Mouse (Mus musculus) right cerebral cortex, postnatal 25 days (tissue): ENCODE data around the gene Ddhd1.
A peak's percentile ranks its signal among the peaks of the same experiment; 100 is the strongest.

ENCODE experiments used
- DNase-seq: peaks from one replicate; pipeline ENCODE4 v3.0.0; 2022

Gene Ddhd1

DNA sequence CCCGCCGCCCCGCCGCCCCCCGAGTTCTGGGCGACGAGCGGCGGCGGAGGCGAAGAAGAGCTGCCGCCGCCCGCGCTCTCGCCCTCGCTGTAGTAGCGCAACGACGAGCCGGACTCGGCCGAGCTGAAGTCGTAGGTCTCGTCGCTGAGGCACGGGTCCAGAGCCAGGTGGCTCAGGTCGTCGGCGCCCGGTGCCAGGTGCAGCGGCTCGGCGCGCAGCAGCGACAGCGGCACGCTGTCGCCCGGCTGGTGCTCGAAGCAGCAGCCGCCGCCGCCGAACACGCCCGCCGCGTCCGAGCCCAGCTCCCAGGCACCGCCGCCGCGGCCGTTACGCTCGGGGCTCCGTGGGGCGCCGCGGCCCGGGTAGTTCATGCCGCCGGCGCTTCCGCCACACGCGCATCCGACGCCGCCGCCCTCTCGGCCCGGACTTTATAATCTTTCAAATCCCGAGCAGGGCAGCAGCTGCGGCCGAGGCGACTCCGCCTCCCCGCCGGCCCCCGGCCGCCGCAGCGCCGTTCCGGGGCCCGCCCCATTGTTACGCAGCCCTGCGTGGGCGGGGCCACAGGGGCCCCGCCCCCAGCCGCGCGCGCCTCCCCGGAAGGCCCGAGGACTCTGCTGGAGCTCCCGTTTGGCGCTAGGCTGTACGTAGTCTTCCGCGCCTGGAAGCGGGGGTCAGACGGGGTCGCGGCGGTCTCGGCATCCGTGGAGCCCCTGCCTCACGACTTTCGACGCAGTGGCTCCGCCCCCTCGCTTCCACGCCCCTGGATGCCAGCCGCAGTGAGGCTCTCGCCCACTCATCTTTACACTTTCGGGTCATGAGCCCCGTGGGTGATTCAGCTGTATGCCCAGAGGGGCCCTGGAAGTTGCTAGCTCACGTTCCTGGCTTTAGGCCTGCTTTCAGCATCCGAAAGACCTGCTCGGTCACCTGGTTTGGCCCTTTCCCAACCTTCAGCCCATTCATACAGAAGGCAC is at the start of gene Ddhd1:
Gene Ddhd1, minus strand, starts transcription at position 503 of the 971 bp plus-strand sequence.
- peak; percentile 89 for DNase-seq

DNA sequence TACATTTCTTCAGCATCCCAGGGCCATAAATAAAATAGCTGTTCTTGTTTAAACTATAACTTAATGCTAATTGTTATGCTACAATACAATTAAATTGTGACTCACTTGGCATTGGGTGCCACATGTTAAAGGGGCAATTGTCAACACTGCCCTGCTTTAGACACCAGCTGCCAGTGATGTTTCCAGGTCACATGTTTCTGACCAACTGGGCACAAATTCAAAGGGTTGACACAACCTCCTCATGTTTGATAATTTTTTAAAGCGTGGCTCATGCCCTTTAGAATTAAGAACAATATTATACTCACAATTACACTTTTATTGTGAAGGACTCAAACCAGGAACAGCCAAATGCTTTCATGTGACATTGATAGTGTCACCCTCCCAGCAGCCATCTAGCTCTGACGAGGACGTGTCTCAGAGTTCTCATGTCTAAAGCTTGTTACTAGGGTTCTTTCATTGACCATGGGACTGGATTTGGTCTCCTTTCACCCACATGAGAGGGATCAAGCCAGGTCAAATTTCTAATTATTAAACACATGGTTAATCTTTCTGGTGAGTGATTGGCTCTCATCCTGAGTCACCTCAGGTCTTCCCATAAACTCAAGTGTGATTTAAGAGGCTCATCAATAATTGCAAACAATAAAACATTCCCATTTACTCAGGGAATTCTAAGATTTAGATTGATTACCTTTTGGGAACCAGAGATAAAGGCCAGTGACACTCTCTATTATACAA is 49.4 kb upstream of the Ddhd1 start:
- DNase-seq: no peak

DNA sequence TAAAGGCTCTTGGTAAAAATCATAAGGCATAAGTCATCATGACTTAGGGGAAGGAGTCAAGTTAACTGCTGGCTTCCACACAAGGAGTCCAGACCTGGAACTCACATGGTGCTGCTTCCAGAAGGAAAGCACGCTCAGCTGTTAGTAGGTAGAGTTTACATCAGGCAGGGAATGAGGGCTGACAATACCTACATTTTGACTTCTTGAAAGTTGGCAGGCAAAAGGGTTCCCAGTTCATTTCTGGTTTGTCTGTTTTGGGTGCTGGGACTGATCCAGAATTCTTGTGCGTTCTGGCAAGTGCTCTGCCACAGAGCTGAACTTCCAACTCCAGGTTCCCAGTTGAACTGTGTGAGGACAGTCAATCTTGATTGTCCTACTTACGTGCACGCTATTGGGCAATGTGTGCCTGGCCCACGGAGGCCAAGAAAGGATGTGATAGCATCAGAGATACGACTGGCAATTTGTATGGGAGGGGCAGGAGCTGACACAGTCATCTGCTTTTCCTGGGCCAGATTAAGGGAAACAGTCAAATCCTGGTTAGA is 42.2 kb upstream of the Ddhd1 start:
- DNase-seq: no peak

DNA sequence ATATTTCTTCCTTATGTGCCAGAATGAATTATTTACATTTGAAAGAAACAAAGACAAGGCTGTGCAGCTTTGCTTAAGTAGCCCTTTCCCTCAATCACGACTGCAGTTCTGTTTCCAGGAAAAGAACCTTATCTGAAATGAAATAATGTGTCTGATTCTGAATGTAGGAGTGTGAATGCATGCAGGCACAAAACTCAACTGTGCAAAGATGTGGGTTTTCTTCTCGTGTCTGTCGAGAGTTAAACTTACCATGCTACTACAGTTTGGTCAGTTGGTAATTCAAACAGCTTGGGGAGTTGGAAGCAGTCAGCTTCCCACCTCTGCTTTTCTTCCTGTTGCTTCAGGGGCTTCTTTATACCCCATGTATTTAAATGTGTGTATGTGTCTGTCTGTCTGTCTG is 40.9 kb upstream of the Ddhd1 start:
- DNase-seq: no peak

DNA sequence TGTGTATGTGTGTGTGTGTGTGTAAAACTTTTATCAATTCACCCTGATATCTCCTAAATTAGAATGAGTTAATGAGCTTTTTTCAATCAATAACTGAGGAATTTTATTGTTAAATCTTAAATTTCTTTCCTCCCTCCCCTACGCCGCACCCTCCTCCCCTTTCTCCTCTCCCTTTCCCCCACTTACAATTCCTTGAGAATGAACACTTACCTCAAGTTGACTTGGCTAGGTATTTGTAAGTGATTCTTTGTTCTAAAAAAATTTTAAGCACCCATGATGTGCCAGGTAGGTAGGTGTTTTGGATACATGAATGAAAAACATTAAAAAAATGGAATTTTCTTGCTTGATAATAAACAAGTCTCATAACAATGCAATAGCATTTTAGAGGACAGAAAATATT is 38.2 kb upstream of the Ddhd1 start:
- DNase-seq: no peak

DNA sequence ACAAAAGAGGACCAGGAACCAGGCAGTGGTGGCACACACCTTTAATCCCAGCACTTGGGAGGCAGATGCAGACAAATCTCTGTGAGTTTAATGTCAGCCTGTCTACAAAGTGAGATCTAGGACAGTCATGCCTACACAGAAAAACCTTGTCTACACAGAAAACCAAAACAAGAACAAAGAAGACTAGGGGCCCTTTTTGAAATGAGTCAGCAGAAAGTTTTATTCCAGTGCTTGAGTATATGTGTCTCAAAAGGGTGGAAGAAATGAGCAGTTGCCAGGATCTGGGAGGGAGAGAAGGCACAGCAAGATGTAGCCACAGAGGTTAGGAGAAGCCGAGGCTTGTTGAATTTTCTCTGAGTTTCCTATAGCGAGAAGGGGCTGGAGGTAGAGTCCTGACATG is 35.9 kb upstream of the Ddhd1 start:
- DNase-seq: no peak

DNA sequence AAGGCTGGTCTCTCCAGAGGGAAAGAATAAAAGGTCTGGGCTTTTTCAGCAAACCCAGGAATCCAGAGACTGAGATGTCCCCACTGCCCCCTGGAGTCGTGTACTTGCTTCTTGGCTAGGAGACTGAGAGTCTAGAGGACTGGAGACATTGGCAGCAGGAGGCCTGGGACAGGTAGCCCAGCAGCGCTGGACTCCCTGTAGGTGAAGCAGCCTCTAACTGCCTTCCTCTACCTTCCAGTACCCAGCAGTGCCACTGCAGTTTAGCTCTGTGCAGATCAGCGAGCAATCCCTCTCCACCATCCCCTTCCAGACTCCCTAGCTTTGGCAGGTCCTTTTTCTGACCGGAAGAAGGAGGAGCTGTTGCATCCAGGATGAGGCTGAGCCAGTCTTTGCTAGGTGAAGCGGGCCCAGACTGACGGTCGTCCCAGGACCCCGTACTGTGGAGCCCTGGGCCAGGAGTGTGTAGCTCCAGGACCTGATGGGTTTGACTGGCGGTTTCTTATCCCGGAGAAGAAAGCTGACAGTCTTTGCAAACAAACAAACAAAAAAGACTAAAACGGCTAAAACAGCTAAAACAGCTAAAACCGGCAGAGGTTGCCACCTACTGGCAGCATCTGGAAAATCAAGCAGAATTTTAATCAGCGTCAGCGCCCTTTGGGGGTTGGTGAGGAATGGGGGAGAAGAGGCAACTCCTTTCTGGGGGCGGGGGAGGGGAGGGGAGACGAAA is 32.7 kb upstream of the Ddhd1 start:
- DNase-seq: peak; percentile 55

DNA sequence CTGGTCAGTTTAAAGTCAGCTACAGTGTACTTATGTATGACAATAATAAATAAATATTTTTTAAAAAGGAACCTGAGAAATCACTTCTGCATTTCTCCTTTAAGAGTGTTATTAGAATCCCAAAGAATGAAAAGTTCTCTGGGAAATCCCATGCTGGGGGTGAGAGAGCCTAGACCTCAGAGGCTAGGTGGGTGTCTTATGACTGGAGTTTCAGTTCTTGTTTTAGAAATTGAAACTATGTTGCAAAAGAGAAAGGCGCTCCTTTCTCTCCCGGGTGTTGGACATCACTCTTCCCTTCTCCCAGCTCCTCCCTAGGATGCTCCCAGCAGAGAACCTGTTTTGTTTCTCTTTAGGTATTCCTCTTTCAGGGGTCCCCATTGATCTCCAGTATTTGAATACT is 27.4 kb upstream of the Ddhd1 start:
- no peak for DNase-seq

DNA sequence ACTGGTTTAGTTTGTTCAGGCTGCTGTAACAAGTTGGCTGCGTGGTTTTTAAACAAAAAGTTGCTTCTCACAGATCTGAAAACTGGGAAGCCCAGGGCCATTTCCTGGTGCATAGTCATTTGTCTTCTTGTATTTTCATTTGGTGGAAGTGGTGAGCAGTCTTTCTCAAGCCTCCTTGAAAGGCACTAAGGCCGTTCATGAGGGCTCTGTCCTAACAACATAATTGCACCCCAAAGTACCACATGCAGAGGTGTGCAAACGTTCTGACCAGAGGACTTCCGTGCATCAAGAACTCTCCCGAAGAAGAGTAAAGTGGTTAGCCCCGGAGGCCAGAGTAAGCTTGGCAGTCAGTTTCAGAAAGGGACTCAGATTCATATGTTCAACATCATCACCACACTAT is 18.8 kb upstream of the Ddhd1 start:
- DNase-seq: no peak

DNA sequence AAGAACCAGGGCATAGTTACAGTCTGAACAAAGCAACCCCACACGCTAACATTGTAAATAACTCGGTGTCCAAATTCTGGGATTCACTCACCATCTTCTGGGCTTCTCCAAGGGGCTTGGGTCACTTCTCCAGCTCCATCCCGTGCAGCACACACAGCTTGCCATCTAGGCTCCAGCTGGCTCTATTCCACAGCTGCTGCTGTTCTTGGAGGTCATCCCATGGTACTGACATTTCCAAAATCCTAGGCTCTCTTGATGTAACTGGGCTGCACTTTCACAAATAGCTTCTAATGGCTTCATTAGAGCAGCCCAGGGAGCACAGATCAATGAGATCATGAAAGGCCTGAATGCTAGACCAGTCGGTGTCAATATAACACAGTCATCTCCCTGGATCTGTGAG is 10.4 kb upstream of the Ddhd1 start:
- DNase-seq: no peak

DNA sequence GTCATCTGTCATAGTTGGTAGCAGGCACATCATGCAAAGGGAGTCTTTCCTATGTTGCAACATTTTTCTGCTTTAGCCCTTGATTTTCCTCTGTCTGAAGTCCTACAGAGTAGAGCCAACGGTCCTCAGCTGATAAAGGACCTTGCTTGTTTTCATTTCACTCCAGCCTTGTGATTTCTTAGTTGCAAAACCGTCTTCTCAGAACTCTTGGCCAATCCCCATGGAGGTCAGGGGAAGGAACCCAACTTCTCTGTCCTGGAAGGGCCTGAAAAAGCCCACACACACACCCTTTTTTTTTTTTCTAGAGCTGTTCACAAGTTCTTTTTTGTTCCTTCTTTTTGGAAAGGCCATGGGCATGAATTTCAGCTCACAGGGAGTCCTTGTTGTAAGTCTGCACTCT is 9.3 kb upstream of the Ddhd1 start:
- DNase-seq: no peak

DNA sequence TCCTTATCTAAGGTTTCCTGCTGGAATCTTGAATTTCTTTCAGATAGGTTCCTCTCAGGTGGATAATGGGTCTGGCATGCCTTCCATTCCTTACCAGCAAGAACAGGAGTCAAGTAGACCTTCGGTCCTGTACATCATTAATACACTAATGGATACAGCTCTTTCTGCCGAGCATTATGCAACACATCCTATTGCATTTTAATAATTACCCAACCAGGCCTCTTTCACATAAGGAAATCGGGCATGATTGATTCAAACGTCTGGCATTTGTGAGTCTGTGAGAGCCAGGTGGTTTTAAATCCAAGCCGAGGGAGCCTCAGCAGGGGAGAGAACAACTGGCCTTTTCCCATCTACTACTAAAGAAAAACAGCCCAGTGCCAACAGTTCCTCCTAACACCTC is 3.6 kb upstream of the Ddhd1 start:
- DNase-seq: no peak

DNA sequence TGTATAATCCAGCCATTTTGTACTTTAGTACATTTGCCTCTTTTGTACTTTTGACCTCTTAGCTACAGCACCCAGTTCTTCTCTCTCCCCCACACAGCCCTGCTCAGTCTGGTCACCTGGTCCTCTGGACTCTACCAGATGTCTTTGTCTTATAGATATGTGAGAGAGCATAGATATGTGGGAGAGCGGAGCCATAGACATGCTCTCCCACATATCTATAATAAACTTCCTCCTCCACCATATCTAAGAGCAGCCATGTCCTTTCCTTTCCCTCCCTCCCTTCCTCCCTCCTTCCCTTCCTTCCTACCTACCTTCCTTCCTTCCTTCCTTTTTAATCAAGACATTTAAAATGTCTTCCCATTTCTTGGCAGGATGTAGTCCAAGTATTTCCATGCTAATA is 2.4 kb upstream of the Ddhd1 start:
- DNase-seq: no peak

DNA sequence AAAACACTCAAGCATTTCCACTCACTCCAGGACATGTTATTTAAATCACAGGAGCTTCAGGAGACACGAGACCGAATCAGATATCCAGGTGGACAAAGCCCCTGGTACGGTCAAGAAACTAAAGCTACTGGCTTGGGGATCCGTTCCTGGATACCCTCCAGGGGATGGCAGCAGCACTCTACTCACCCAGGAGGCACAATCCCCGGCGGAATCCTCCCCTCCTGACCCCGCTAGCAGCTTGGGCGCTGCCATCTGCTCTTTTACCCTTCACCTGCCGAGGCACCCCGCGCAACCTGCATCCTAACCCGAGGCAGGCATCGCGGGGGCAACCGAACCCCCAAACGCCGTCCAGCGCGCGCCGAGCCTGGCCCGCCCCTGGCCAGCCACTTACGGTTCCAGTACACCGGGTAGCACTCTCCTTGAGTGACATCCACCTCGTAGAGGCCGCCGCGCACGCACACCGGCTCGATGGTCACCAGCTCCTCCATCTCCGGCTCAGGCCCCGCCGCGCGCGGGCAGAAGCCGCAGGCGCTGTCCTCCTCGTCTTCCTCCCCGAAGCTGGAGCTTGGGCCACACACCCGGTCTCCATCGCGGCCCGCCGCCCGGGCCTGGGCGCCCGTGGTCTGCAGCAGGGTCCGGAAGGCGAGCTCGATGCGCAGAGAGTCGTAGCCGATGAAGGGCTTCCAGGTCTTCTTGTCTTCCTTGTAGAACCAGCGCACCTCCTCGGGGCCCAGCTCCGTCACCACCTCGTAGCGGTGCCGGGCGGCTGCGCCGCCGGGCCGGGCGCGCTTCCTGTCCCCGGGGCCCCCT is 907 bp downstream of the Ddhd1 start:
- DNase-seq: peak; percentile 71

DNA sequence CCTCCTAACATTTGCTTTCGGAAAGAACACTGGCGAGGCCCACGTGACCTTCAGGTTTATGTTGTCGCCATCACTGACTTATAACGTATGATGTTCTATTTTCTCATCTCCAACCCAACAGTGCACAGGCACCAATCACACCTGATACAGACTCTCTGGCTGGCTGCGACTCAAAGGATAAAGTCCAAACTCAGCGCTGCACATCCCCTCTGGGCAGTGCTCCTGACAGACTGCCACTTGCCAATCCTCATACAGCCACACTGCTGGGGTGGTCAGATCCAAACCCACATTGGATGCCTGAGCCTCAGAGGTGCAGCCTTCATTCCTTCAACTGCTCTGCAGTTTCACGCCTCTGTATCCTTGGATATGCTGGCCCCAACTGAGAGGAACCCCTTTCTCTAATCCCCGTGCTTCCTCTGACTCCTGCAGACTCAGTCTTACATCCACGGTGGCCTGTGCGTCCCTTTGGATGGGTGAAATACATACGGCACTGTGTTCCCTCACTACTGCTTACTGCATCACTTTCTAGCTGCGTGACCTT is 3.0 kb downstream of the Ddhd1 start:
- DNase-seq: no peak

DNA sequence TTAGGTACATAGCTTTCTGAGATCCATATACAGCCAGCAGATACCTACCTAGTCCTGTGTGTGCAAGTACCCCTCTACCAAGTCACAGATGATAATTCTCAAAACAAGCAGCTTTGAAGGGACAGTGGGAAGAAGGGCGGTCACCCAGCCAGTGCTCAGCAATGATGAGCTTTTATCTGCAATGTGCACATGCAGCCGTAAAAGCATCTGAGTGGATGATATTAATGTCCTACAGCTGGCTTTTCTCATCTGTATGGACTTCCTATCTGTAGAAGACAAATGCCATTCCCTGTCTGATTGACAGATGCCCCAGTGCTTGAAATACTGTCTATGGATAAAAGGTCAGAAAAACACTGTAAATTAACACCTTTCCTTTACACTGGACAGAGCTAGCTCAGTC is 4.2 kb downstream of the Ddhd1 start:
- no peak for DNase-seq

DNA sequence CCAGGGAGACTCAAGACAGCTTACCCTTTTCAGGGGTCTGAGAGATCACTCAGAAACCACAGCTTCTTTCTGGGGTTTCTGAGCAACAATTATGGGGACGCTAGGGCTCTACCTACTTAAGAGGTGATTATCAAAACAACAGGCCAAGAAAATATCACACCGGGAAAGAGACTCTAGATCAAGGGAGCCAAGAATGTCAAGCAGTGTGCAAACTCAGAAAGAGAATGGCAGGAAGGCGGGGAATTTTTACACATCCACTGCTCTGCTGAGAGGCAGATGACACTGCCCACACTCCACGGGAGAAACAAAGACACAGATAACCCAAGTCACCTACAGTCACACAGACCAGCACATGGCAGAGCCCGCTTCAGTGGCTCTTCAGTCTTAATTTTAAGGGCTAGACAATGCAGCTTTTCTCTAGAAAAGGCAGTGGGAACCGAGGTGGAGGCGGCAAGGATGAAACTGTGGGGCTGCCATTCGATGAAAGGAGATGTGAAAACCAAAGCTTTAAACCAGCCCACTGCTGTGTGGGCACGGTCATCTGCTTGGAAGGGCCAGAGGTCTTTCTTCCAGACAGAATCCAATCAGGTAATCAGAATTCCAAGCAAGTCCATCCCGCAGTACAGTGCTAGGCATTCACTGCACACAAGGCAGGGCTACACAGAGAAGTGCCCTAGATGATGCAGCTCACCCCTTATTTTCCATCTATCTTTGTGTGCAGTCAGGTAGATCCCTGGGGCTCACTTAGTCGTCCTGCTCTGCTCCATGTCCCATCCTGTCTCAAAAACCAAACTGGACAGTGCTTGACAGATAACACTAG is 8.7 kb downstream of the Ddhd1 start:
- no peak for DNase-seq

DNA sequence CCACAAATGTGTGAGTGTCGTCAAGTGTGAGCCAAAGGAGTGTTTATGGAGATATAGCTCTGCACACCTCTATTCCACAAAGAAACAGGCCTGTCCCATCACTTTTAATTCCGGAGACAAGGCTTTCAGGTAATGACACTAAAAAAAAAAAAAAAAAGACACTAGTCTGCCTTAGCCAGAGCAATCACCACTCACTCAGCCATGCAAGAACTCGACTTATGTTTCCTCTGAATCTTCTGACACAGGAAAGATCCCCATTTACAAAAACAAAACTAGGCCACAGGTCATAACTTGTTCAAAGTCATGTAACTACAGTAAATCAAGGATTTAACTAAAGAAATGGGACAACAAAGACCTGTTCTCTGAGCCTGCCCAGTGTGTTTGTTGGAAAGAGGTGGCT is 9.8 kb downstream of the Ddhd1 start:
- DNase-seq: no peak

DNA sequence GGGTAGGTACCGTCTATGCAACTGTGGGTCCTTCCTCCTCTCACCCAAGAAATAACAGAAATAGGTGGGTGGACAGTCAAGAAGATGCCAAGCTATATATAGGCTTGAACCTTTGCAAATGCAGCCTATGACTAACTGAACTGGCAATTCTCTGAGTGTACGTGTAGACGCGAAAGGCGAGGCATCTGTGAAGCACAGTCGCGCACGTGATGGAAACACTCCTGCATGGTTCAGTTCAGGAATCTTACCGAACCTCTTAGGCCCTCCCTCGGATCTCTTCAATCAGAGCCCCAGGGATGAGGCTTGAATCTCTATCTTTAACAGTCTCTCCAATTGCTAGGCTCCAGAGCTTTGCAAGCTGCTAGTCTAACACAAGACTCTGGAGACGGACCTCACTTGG is 10.3 kb downstream of the Ddhd1 start:
- no peak for DNase-seq

DNA sequence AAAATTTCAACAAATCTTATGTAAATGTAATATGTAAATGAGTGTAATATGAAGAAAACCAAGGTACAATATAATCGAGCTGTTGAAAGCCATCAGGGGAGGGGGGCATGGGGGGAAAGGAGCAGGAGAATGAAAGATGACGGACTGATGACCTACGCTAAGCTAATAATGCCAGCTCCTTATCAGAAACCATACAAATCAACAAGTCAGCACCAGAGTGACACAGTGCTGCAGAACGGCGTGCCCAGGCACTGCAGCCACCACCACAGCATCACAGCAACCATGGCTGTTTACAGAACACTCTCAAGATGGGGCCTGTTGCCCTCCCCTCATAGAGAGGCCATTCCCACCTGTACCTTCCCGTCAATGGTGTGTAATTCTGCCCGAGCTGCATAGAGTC is 10.8 kb downstream of the Ddhd1 start:
- no peak for DNase-seq

DNA sequence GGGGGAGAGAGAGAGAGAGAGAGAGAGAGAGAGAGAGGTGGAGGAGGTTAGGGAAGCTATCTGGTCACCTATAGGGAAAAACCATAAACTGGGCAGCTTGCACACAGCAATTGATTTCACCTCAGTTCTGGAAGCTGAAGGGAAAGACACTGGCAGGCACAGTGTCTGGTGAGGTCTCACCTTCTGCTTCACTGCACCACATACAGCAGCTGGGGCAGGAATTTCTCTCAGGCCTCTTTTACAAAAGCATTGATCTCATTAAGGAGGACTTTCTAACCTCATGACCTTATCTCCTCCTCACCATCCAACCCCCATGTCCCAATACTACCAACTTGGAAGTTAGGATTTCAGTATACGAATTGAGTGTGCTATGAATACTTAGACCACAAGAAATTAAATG is 13.2 kb downstream of the Ddhd1 start:
- no peak for DNase-seq
